Mouse (Mus musculus) small intestine, adult 2 months (tissue): ENCODE measurements around the gene Mad1l1.

ENCODE experiments used
- CTCF ChIP-seq: fragments of 200-500 bp; IDR thresholded peaks from 2 replicates; pipeline ENCODE4 v1.5.1; 2012; ENCODE audit warnings: low read depth, mild to moderate bottlenecking, control low read depth, inconsistent platforms, low read length, moderate library complexity, mixed read lengths; ENCODE audit not compliant: insufficient replicate concordance, insufficient read length; ENCODE audit errors: extremely low read depth
- POLR2A ChIP-seq: fragments of 200-500 bp; IDR thresholded peaks from 2 replicates; pipeline ENCODE4 v1.6.1; 2012; ENCODE audit warnings: low read depth, mild to moderate bottlenecking, control low read depth, inconsistent platforms, low read length, moderate library complexity

GRCm38 (mm10) chr5:140288287-140288686, 33.1 kb downstream of the Mad1l1 start:
- TF ChIP-seq POLR2A = no peak
- TF ChIP-seq CTCF = no peak
